Mouse (Mus musculus): Measurements from ENCODE around the gene Pigk. TPM values are rescaled to one million over a fixed set of nuclear protein-coding genes. Genes with fewer than 3 reads are reported as not detected.
"Not testable (repeated sequence)": the region's sequence is repeated elsewhere in the genome, so short reads cannot be mapped to it uniquely, and the experiment has no call there.

The Pigk gene
- polyA plus RNA-seq, 1 experiment from 2014 or later = 42.8 TPM

DNA sequence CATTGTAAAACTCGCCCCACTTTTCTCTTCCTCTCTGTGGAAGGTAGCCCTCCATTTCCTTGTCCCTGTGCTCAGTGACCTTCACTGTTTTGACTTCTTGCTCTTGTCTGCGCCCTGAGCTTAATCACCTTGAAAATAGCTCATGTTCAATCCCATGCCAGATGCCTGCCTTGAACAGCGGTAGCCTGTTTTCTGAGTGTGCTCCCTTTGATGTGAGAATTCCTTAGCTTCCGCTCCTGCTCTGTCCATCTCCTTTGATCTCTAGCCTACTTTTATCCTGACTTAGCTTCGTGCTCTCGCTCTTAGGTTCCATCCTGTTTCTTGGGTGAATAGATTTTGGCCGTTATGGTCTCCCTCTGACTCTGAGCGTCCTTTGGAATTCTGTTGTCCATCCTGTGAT lies 14.6 kb upstream of the Pigk start:
- WGBS = 47% methylated on average over 8 of the region's 8 CpGs
- Histone ChIP-seq H3K27me3 (no peaks in the 10 kb centered on the region), H3K27ac (no peak overlapping the region), H3K36me3 (no peaks in the 10 kb centered on the region), H3K4me3 (no peak overlapping the region), H3K9ac (no peak overlapping the region), H3K4me1 (no peaks in the 10 kb centered on the region), H3K9me3 (no peaks in the 10 kb centered on the region), H3K4me2 (no peak overlapping the region)
- no peak for ATAC-seq (ENCODE audit: borderline replicate concordance, extremely low read depth, low FRiP score, low TSS enrichment)

DNA sequence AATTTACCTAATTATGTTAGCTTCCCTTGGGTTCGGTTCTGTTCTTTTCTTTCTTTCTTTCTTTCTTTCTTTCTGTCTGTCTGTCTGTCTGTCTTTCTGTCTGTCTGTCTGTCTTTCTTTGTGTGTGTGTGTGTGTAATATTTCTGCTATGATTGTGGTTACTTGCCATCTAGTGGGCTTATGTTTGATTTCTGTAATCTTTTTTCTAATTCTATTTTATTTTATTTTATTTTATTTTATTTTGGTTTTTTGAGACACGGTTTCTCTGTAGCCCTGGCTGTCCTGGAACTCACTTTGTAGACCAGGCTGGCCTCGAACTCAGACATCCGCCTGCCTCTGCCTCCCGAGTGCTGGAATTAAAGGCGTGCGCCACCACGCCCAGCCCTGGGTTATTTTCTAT lies 12.4 kb upstream of the Pigk start:
- not testable (repeated sequence) for H3K27me3 ChIP-seq; H3K4me2 ChIP-seq; H3K36me3 ChIP-seq; H3K4me3 ChIP-seq; H3K27ac ChIP-seq; H3K4me1 ChIP-seq; ATAC-seq (ENCODE audit: borderline replicate concordance, extremely low read depth, low FRiP score, low TSS enrichment); H3K9me3 ChIP-seq; H3K9ac ChIP-seq
- WGBS = 88% methylated on average over 8 of the region's 8 CpGs

DNA sequence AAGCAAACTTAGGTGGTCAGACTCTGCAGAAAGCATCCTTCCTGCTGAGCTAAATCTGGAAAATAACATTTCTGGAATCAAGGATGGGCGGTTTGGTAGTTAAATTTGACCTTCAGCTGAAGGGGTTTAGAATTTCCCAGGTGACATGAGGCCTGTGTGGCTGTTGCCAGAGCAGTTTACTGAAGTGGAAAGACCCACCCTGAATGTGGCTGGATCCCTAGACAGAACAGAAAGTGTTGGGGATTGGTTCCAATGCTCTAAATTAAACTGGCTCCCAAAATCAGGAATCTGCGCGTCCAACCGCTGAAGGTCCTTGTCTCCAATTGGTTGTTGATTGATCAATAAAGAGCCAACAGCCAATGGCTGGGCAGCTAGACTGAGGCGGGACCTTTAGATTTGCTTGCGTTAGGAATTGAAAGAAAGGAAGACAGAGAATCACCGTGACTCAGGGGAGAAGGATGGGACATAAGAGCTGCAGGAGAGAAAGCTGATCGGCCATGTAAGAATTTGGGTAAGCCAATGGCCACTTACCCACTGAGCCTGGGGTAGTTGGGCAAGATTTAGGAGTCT lies 11.5 kb upstream of the Pigk start:
- no peak overlapping the region for H3K9ac ChIP-seq
- no peaks in the 10 kb centered on the region for H3K27me3 ChIP-seq
- ATAC-seq (ENCODE audit: borderline replicate concordance, extremely low read depth, low FRiP score, low TSS enrichment) = no peak
- no peaks in the 10 kb centered on the region for H3K9me3 ChIP-seq
- no peaks in the 10 kb centered on the region for H3K36me3 ChIP-seq
- H3K4me2 ChIP-seq = no peak overlapping the region
- no peak overlapping the region for H3K27ac ChIP-seq
- H3K4me1 ChIP-seq = no peaks in the 10 kb centered on the region
- 47% methylated on average over 8 of the region's 8 CpGs for whole genome bisulfite sequencing
- no peak overlapping the region for H3K4me3 ChIP-seq

DNA sequence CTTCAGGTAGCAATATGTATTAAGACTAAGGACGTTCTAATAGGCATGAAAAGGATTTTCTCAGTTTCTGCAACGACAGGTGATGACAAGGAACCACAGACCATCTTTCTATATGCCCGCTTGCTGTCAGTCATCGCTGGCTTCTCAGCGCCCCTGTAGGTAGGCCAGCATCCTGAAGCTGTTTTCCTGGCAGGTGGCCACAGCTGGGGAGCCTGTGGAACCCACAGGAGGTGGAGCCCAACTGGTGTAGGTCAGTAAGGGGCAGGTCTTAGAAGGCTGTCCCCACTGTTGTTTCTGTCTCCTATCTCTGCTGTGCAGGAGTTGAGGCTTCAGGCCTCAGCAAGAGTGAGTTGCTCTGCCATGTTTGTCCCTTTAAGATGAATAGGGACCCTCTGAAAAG lies 8.1 kb upstream of the Pigk start:
- no peak for ATAC-seq (ENCODE audit: borderline replicate concordance, extremely low read depth, low FRiP score, low TSS enrichment)
- Histone ChIP-seq H3K4me2 (no peak overlapping the region), H3K36me3 (no peaks in the 10 kb centered on the region), H3K4me1 (no peaks in the 10 kb centered on the region), H3K9ac (no peak overlapping the region), H3K27me3 (no peaks in the 10 kb centered on the region), H3K9me3 (no peaks in the 10 kb centered on the region), H3K4me3 (no peak overlapping the region), H3K27ac (no peak overlapping the region)
- WGBS = 77% methylated on average over 5 of the region's 5 CpGs

- no peaks in the 10 kb centered on the region for H3K36me3 ChIP-seq
- no peak for ATAC-seq (ENCODE audit: borderline replicate concordance, extremely low read depth, low FRiP score, low TSS enrichment)
- no peak overlapping the region for H3K27ac ChIP-seq
- H3K9me3 ChIP-seq = no peaks in the 10 kb centered on the region
- H3K27me3 ChIP-seq = no peaks in the 10 kb centered on the region
- H3K9ac ChIP-seq = no peak overlapping the region
- no peak overlapping the region for H3K4me3 ChIP-seq
- 82% methylated on average over 2 of the region's 2 CpGs for WGBS
- H3K4me2 ChIP-seq = no peak overlapping the region
- H3K4me1 ChIP-seq = no peaks in the 10 kb centered on the region
Observed at GRCm38 (mm10) chr3:152706901-152707300, 7.0 kb upstream of the Pigk start.

DNA sequence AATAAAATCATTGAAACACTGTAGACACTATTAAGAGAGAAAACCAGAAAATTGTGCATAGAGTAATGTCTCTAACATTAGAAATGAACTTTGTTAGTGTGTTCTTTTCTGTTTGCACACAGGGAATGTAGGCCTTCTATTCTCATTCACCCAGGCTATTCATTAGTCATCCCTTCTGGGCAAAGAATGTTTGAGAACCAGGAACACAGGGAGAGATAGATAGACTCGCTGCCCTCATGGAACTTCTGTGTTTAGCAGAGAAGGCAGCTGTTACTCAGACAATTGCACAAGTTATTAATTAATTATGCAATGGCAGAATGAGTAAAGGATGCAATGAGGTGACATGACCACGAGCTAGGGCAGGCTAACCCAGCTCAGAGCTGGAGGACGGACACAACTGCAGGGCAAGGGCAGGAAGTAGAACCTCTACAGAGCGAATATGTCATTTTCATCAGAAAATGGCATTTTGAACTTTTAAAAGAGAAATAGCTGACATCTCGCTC lies 6.5 kb upstream of the Pigk start:
- no peak overlapping the region for H3K4me2 ChIP-seq
- no peaks in the 10 kb centered on the region for H3K4me1 ChIP-seq
- no peaks in the 10 kb centered on the region for H3K9me3 ChIP-seq
- 70% methylated on average over 5 of the region's 5 CpGs for WGBS
- H3K9ac ChIP-seq = no peak overlapping the region
- H3K36me3 ChIP-seq = no peaks in the 10 kb centered on the region
- H3K27me3 ChIP-seq = no peaks in the 10 kb centered on the region
- H3K27ac ChIP-seq = no peak overlapping the region
- ATAC-seq (ENCODE audit: borderline replicate concordance, extremely low read depth, low FRiP score, low TSS enrichment) = no peak
- H3K4me3 ChIP-seq = no peak overlapping the region

- no peaks in the 10 kb centered on the region for H3K27me3 ChIP-seq
- H3K4me2 ChIP-seq = no peak overlapping the region
- H3K9ac ChIP-seq = no peak overlapping the region
- WGBS = 73% methylated on average over 3 of the region's 3 CpGs
- peaks cover 5% of the 10 kb centered on the region for H3K4me1 ChIP-seq
- no peaks in the 10 kb centered on the region for H3K9me3 ChIP-seq
- no peak overlapping the region for H3K27ac ChIP-seq
- H3K36me3 ChIP-seq = no peaks in the 10 kb centered on the region
- H3K4me3 ChIP-seq = no peak overlapping the region
- ATAC-seq (ENCODE audit: borderline replicate concordance, extremely low read depth, low FRiP score, low TSS enrichment) = no peak
Observed at GRCm38 (mm10) chr3:152709936-152710335, 4.0 kb upstream of the Pigk start.

DNA sequence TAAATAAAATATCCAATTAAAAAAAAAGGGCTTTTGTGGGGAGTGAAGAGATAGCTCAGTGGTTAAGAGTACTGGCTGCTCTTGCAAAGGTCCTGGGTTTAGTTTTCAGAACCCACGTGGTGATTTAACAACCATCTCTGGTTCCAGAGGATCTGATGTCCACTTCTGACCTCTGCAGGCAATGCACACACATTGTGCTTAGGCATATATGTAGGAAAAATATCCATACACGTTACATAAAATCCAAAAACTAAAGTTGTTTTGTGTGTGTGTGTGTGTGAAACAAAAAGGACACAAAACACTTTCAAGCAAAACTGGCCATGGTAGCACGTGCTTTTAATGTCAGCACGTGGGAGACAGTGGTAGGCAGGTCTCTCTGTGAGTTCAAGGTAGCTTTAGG lies 943 bp upstream of the Pigk start:
- Histone ChIP-seq H3K27me3 (no peaks in the 10 kb centered on the region), H3K4me2 (no peak overlapping the region), H3K4me3 (no peak overlapping the region), H3K4me1 (peaks cover 7% of the 10 kb centered on the region), H3K9ac (no peak overlapping the region), H3K27ac (no peak overlapping the region), H3K9me3 (no peaks in the 10 kb centered on the region), H3K36me3 (no peaks in the 10 kb centered on the region)
- no peak for ATAC-seq (ENCODE audit: borderline replicate concordance, extremely low read depth, low FRiP score, low TSS enrichment)
- 62% methylated on average over 4 of the region's 4 CpGs for WGBS

DNA sequence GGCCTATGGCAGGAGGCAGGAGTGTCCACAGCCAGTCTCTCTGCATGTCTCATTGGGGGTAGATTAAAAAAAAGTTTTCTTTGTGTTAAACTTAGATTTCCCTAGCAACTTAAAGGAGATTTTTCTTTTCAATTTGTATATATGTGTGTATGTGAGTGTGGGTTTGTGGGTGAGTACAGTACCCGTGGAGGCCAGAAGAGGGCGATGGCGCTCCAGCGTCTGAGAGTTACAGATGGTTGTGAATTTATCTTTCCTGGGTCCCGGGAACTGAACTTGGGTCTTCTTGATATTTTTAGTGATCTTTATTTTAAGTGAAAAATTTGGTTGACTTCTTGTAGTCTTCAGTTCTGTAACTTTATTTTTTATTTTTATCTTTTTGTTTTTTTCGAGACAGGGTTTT lies 7.4 kb downstream of the Pigk start:
- 79% methylated on average over 6 of the region's 6 CpGs for WGBS
- Histone ChIP-seq H3K36me3 (0 out of 2 replicates have a peak, but pooled peaks cover 6% of the 10 kb centered on the region), H3K27me3 (no peaks in the 10 kb centered on the region), H3K4me1 (no peaks in the 10 kb centered on the region), H3K9me3 (no peaks in the 10 kb centered on the region), H3K4me3 (no peak overlapping the region), H3K4me2 (no peak overlapping the region), H3K27ac (no peak overlapping the region), H3K9ac (no peak overlapping the region)
- ATAC-seq (ENCODE audit: borderline replicate concordance, extremely low read depth, low FRiP score, low TSS enrichment) = no peak

GRCm38 (mm10) chr3:152722836-152723235 lies 8.9 kb downstream of the Pigk start:
- ATAC-seq (ENCODE audit: borderline replicate concordance, extremely low read depth, low FRiP score, low TSS enrichment) = no peak
- Histone ChIP-seq H3K4me3 (no peak overlapping the region), H3K36me3 (0 out of 2 replicates have a peak, but pooled peaks cover 6% of the 10 kb centered on the region), H3K27ac (no peak overlapping the region), H3K9me3 (no peaks in the 10 kb centered on the region), H3K27me3 (no peaks in the 10 kb centered on the region), H3K9ac (no peak overlapping the region), H3K4me1 (no peaks in the 10 kb centered on the region), H3K4me2 (no peak overlapping the region)
- WGBS = 53% methylated on average over 3 of the region's 3 CpGs

DNA sequence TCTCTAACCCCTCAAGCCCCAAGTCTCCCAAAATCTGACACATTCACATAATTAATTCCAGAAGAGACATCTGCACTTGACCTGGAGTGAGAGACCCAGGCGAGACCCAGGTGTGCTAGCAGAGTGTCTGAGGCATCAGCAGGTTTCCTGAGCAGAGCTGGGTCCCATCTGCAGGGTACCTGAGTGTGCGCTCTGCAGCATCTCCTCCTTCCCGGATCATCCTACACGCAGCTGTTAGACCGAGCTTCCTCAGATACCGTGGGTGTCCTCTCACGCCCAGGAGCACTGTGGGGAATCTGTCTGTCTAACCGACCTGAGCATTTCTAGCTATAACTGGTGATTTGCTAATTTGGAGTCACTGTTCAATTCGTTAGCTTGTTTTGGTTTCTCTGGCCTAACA lies 10.5 kb downstream of the Pigk start:
- no peaks in the 10 kb centered on the region for H3K9me3 ChIP-seq
- no peaks in the 10 kb centered on the region for H3K27me3 ChIP-seq
- no peak for ATAC-seq (ENCODE audit: borderline replicate concordance, extremely low read depth, low FRiP score, low TSS enrichment)
- H3K9ac ChIP-seq = no peak overlapping the region
- H3K4me3 ChIP-seq = no peak overlapping the region
- H3K4me2 ChIP-seq = no peak overlapping the region
- no peak overlapping the region for H3K27ac ChIP-seq
- WGBS = 85% methylated on average over 9 of the region's 9 CpGs
- H3K36me3 ChIP-seq = 0 out of 2 replicates have a peak, but pooled peaks cover 6% of the 10 kb centered on the region
- no peaks in the 10 kb centered on the region for H3K4me1 ChIP-seq

- Histone ChIP-seq H3K4me2 (no peak overlapping the region), H3K9ac (no peak overlapping the region), H3K4me1 (no peaks in the 10 kb centered on the region), H3K9me3 (no peaks in the 10 kb centered on the region), H3K4me3 (no peak overlapping the region), H3K27ac (no peak overlapping the region), H3K36me3 (0 out of 2 replicates have a peak, but pooled peaks cover under 1% of the 10 kb centered on the region), H3K27me3 (no peaks in the 10 kb centered on the region)
- 83% methylated on average over 6 of the region's 6 CpGs for WGBS
- ATAC-seq (ENCODE audit: borderline replicate concordance, extremely low read depth, low FRiP score, low TSS enrichment) = no peak
Observed at GRCm38 (mm10) chr3:152728238-152728637, 14.3 kb downstream of the Pigk start.

DNA sequence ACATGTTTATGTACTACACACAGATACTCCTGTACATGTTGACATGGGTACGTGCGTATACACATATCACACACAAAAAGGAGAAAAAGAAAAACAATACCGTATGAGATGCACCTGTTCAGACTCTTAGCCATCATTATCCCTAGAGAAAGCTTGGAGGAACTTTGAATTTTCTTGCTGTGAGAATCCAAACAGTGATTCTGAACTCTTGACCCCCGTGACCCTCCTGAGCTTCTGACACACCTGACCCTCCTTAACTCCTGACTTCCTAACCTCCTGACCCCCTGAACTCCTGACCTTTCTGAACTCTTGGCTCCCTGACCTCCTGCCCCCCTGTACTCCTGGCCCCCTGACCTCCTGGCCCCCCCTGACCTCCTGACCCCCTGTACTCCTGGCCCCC lies 19.1 kb downstream of the Pigk start:
- Histone ChIP-seq H3K36me3 (no peaks in the 10 kb centered on the region), H3K4me3 (no peak overlapping the region), H3K9ac (no peak overlapping the region), H3K27me3 (no peaks in the 10 kb centered on the region), H3K27ac (no peak overlapping the region), H3K9me3 (no peaks in the 10 kb centered on the region), H3K4me2 (no peak overlapping the region), H3K4me1 (no peaks in the 10 kb centered on the region)
- WGBS = 86% methylated on average over 4 of the region's 4 CpGs
- ATAC-seq (ENCODE audit: borderline replicate concordance, extremely low read depth, low FRiP score, low TSS enrichment) = no peak

Data from lung, embryonic 15.5 days (tissue).